Mouse (Mus musculus) megakaryocyte-erythroid progenitor cell, adult 5 weeks (primary cell): ENCODE measurements around the gene Gm10570. TPM values are rescaled to one million over a fixed set of nuclear protein-coding genes. Genes with fewer than 3 reads are reported as not detected.

Experiments used
- polyA plus RNA-seq: library from polyadenylated mRNA; stranded (reverse); fragments of >175 nt; gene quantifications from 2 replicates; pipeline ENCODE4 v1.2.3, GENCODE M21; 2012

Gm10570 gene
- not detected in 2 replicates for polyA plus RNA-seq

GRCm38 (mm10) chr4:130308231-130309081, at the start of gene Gm10570, which contains the start of gene Fabp3:
Gene Gm10570 (minus strand): TSS chr4:130308674.
Gene Fabp3 (plus strand): TSS chr4:130308595.

GRCm38 (mm10) chr4:130279105-130279504, 29.4 kb downstream of the Gm10570 start, which contains the start of gene Serinc2:
Gene Serinc2 (minus strand): TSS chr4:130279205.

Other genes starting within 250 kb of the Gm10570 start
- 11.3 and 16.3 TPM in 2 replicates for gene Pef1, start 206.1 kb downstream of the Gm10570 start, polyA plus RNA-seq
- not detected in 2 replicates for gene Hcrtr1, start 169.3 kb downstream of the Gm10570 start, polyA plus RNA-seq
- 8.4 and 8.8 TPM in 2 replicates for gene Tinagl1, start 133.6 kb downstream of the Gm10570 start, polyA plus RNA-seq
- not detected in 2 replicates for gene Gm853, start 86.3 kb downstream of the Gm10570 start, polyA plus RNA-seq
- not detected in 2 replicates for gene Serinc2, start 29.5 kb downstream of the Gm10570 start, polyA plus RNA-seq
- not detected in 2 replicates for gene Fabp3, start 79 bp downstream of the Gm10570 start, polyA plus RNA-seq
- gene Zcchc17, start 51.3 kb upstream of the Gm10570 start, polyA plus RNA-seq = 12.5 and 12.6 TPM in 2 replicates
- gene Snrnp40, start 51.5 kb upstream of the Gm10570 start, polyA plus RNA-seq = 57.2 and 61.4 TPM in 2 replicates